Mouse (Mus musculus) liver, embryonic 13.5 days (tissue): ENCODE measurements around the gene Lrrc8d. TPM values are rescaled to one million over a fixed set of nuclear protein-coding genes. Genes with fewer than 3 reads are reported as not detected.

Source experiments
- ATAC-seq: fragments of 200-750 bp; cut with Nextera tagmentation; 2 replicates; pipeline ENCODE4 v1.8.0; 2017; ENCODE audit warnings: low read depth, mild to moderate bottlenecking, moderate number of reproducible peaks, moderate library complexity
- DNase-seq: peaks from one replicate; pipeline ENCODE4 v3.0.0; 2022
- H3K27ac ChIP-seq: fragments of 300-500 bp; sonication (generic); 2 replicates; pipeline ENCODE4 v1.5.1; 2015; ENCODE audit warnings: moderate library complexity, mild to moderate bottlenecking, inconsistent platforms
- H3K27me3 ChIP-seq: fragments of 300-500 bp; sonication (generic); 2 replicates; pipeline ENCODE4 v1.6.1; 2015; ENCODE audit warnings: mild to moderate bottlenecking, inconsistent platforms
- H3K36me3 ChIP-seq: fragments of 300-500 bp; sonication (generic); 2 replicates; pipeline ENCODE4 v1.6.1; 2015; ENCODE audit warnings: mild to moderate bottlenecking, inconsistent platforms
- H3K4me1 ChIP-seq: fragments of 300-500 bp; sonication (generic); replicated peaks from 2 replicates; pipeline ENCODE4 v1.6.1; 2015; ENCODE audit warnings: inconsistent platforms
- H3K4me2 ChIP-seq: fragments of 300-500 bp; sonication (generic); 2 replicates; pipeline ENCODE4 v1.6.1; 2015; ENCODE audit warnings: inconsistent platforms, mild to moderate bottlenecking, moderate library complexity
- H3K4me3 ChIP-seq: fragments of 300-500 bp; sonication (generic); replicated peaks from 2 replicates; pipeline ENCODE4 v1.5.1; 2015; ENCODE audit warnings: mild to moderate bottlenecking, inconsistent platforms
- H3K9ac ChIP-seq: fragments of 300-500 bp; sonication (generic); 2 replicates; pipeline ENCODE4 v1.6.1; 2015; ENCODE audit warnings: mild to moderate bottlenecking, inconsistent platforms
- H3K9me3 ChIP-seq: fragments of 300-500 bp; sonication (generic); replicated peaks from 2 replicates; pipeline ENCODE4 v1.6.1; 2016; ENCODE audit warnings: inconsistent platforms
- whole genome bisulfite sequencing: fragments of 180-500 bp; shearing (Covaris S2); methylation state at CpG from one replicate; pipeline ENCODE4 v1.1.7; 2015; ENCODE audit not compliant: insufficient replicate concordance; 5-methylcytosine and 5-hydroxymethylcytosine counted together
- polyA plus RNA-seq: library from polyadenylated mRNA; unstranded; fragments of >200 nt; fragmentation: Nextera tagmentation; extraction: Ambion mirVana; gene quantifications from 2 replicates; pipeline ENCODE4 v1.2.1, GENCODE M21; 2015

Lrrc8d gene
- polyA plus RNA-seq, 1 experiment from 2014 or later, result 9.4 TPM

DNA sequence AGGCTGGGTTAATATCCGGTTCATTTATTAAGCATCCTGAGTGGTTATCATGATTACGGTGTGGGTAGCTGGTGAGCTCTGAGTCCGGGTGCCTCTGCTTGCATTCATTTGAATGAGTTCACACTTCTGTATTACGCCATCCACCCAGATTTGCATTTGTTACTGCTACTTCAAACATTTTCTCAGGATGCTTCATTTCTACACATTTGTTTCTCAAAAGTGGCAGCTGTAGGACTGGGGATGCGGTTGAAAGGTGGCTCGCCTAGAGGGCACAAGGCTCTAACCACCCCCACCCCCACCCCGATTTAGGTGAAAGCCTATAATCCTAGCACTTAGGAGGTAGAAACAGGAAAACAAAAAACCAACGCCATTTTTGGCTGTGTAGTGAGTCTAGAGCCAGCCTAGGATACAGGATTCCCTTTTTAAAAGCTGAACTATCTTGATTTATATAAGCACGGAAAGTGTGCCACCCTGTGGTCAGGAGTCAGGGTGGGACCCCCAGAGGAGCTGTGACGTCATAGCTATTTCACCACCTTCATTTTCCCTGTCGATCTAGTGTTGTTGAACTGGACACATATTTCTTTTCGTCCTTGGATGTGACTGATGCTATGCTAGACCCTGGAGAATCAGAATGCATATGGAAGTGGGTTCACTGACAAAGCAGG, 13.3 kb upstream of the Lrrc8d start:
- DNase-seq (no peak), ATAC-seq (no peak)
- Histone ChIP-seq H3K4me1 (peaks cover 25% of the 10 kb centered on the region), H3K4me2 (no peak overlapping the region), H3K36me3 (no peaks in the 10 kb centered on the region), H3K9me3 (no peaks in the 10 kb centered on the region), H3K4me3 (no peak overlapping the region), H3K27ac (no peak overlapping the region), H3K27me3 (no peaks in the 10 kb centered on the region), H3K9ac (no peak overlapping the region)
- WGBS, result 46% methylated on average over 12 of the region's 12 CpGs

- Histone ChIP-seq H3K4me2 (no peak overlapping the region), H3K9me3 (no peaks in the 10 kb centered on the region), H3K4me3 (no peak overlapping the region), H3K36me3 (no peaks in the 10 kb centered on the region), H3K9ac (no peak overlapping the region), H3K4me1 (peaks cover 18% of the 10 kb centered on the region), H3K27me3 (no peaks in the 10 kb centered on the region), H3K27ac (no peak overlapping the region)
- DNase-seq (no peak), ATAC-seq (0 out of 2 replicates have a peak, but pooled peaks have one; percentile 25)
- WGBS, result 63% methylated on average over 10 of the region's 10 CpGs
Observed at GRCm38 (mm10) chr5:105690502-105691454, 9.0 kb upstream of the Lrrc8d start.

GRCm38 (mm10) chr5:105691645-105692044, 8.1 kb upstream of the Lrrc8d start:
- WGBS, result 59% methylated on average over 7 of the region's 7 CpGs
- peak; percentile 28 for DNase-seq
- no peak for ATAC-seq
- Histone ChIP-seq H3K4me2 (no peak overlapping the region), H3K27ac (no peak overlapping the region), H3K4me3 (no peak overlapping the region), H3K4me1 (peaks cover 17% of the 10 kb centered on the region), H3K27me3 (no peaks in the 10 kb centered on the region), H3K9me3 (no peaks in the 10 kb centered on the region), H3K36me3 (no peaks in the 10 kb centered on the region), H3K9ac (no peak overlapping the region)

DNA sequence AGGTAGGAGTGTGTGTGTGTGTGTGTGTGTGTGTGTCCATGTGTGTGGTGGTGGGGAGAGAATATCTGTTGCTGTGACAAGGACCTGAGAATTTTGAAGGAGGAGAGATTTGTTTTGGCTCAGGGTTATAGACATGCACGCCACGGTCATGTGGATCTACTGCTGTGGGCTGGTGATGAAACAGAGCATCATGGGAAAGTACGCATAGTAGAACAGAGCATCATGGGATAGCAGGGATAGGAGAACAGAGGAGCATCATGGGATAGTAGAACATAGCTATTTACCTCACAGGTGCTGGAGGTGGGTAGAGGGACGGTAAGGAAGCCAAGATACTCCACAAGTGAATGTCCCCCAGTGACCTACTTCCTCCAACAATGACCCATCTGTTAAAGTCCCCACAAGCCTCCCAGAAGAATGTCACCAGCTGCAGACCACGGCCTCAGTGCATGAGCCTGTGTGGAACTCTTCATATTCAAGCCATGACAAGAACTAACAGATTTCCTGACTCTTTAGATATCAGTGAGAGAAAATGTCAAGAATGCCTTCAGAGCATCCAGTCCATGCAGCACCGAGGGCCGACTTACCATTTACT, 5.3 kb upstream of the Lrrc8d start:
- Histone ChIP-seq H3K27me3 (peaks cover 13% of the 10 kb centered on the region), H3K4me2 (no peak overlapping the region), H3K9ac (no peak overlapping the region), H3K36me3 (no peaks in the 10 kb centered on the region), H3K4me3 (no peak overlapping the region), H3K9me3 (no peaks in the 10 kb centered on the region), H3K4me1 (peaks cover 24% of the 10 kb centered on the region), H3K27ac (no peak overlapping the region)
- 62% methylated on average over 7 of the region's 7 CpGs for WGBS
- no peak for ATAC-seq
- DNase-seq, result no peak

DNA sequence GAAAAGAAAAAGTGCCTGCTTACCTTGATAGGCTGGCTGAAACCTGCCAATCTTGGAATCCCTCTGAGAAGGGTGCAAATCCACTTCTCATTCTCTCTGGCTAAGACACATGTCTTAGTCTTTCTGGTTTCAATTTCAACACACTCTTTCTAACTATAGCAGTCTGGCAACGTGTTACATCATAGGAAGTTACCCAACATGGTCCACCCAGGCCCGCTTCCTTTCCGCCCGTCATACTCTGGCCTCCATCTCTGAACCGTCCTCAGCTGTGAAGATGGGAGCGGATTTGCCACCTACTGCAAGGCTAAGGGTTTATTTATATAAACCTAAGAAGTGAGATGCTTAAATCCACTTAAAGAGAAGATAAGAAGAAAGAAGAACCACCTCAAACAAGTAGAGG, 3.7 kb upstream of the Lrrc8d start:
- no peak for ATAC-seq
- H3K9me3 ChIP-seq, result no peaks in the 10 kb centered on the region
- no peak overlapping the region for H3K27ac ChIP-seq
- H3K4me1 ChIP-seq, result peaks cover 33% of the 10 kb centered on the region
- H3K36me3 ChIP-seq, result no peaks in the 10 kb centered on the region
- DNase-seq, result no peak
- WGBS, result 42% methylated on average over 6 of the region's 6 CpGs
- no peak overlapping the region for H3K4me2 ChIP-seq
- peaks cover 29% of the 10 kb centered on the region for H3K27me3 ChIP-seq
- no peak overlapping the region for H3K9ac ChIP-seq
- H3K4me3 ChIP-seq, result no peak overlapping the region

- no peaks in the 10 kb centered on the region for H3K9me3 ChIP-seq
- H3K27me3 ChIP-seq, result peaks cover 33% of the 10 kb centered on the region
- H3K4me1 ChIP-seq, result peaks cover 45% of the 10 kb centered on the region
- H3K9ac ChIP-seq, result no peak overlapping the region
- no peak overlapping the region for H3K4me3 ChIP-seq
- H3K36me3 ChIP-seq, result no peaks in the 10 kb centered on the region
- whole genome bisulfite sequencing, result 68% methylated on average over 3 of the region's 3 CpGs
- no peak for ATAC-seq
- no peak for DNase-seq
- no peak overlapping the region for H3K27ac ChIP-seq
- no peak overlapping the region for H3K4me2 ChIP-seq
Observed at GRCm38 (mm10) chr5:105697886-105698285, 1.9 kb upstream of the Lrrc8d start.

- no peaks in the 10 kb centered on the region for H3K36me3 ChIP-seq
- no peak overlapping the region for H3K9ac ChIP-seq
- DNase-seq (no peak), ATAC-seq (no peak)
- WGBS, result 36% methylated on average over 7 of the region's 7 CpGs
- H3K27me3 ChIP-seq, result peaks cover 33% of the 10 kb centered on the region
- H3K4me1 ChIP-seq, result peaks cover 52% of the 10 kb centered on the region
- no peaks in the 10 kb centered on the region for H3K9me3 ChIP-seq
- H3K4me3 ChIP-seq, result peak overlapping the region; percentile 86; the same call in 1 of the 2 replicates
- H3K4me2 ChIP-seq, result peak overlapping the region; percentile 95
- H3K27ac ChIP-seq, result peak overlapping the region; percentile 23; the same call in 1 of the 2 replicates
Observed at GRCm38 (mm10) chr5:105698694-105699093, 1.1 kb upstream of the Lrrc8d start.

GRCm38 (mm10) chr5:105700070-105700851, 492 bp downstream of the Lrrc8d start:
- peak overlapping the region; percentile 87 for H3K9ac ChIP-seq
- peak overlapping the region; percentile 95 for H3K4me2 ChIP-seq
- peak; percentile 73 for ATAC-seq
- no peaks in the 10 kb centered on the region for H3K36me3 ChIP-seq
- H3K9me3 ChIP-seq, result no peaks in the 10 kb centered on the region
- under 1% methylated on average over 96 of the region's 101 CpGs for WGBS
- peak overlapping the region; percentile 83 for H3K27ac ChIP-seq
- H3K27me3 ChIP-seq, result peaks cover 33% of the 10 kb centered on the region
- H3K4me3 ChIP-seq, result peak overlapping the region; percentile 86
- H3K4me1 ChIP-seq, result peaks cover 65% of the 10 kb centered on the region
- peak; percentile 59 for DNase-seq

DNA sequence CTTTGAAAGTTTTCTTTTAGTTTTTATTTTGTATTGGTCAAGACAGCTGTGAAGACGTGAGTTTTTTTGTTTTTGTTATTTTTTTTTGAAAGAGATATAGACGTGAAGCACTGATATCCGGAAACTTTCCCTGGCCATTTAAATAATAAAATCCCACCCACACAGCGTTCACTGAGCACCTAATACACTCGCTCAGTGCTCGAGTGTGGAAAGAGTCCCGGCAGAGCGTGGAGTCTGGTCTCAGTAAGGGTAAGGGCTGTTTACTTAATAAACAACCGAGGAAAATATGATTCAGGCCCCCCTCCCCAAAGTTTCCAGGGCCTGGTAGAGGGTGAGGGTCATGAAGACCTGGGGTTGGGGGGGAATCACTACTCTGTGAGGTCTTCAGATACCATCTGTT, 1.6 kb downstream of the Lrrc8d start:
- no peaks in the 10 kb centered on the region for H3K9me3 ChIP-seq
- peak overlapping the region; percentile 95 for H3K4me2 ChIP-seq
- H3K4me1 ChIP-seq, result peaks cover 69% of the 10 kb centered on the region
- H3K4me3 ChIP-seq, result peak overlapping the region; percentile 86
- H3K36me3 ChIP-seq, result no peaks in the 10 kb centered on the region
- DNase-seq (no peak), ATAC-seq (no peak)
- WGBS, result 43% methylated on average over 9 of the region's 9 CpGs
- peak overlapping the region; percentile 34; the same call in 1 of the 2 replicates for H3K27ac ChIP-seq
- peaks cover 33% of the 10 kb centered on the region for H3K27me3 ChIP-seq
- peak overlapping the region; percentile 87; the same call in 1 of the 2 replicates for H3K9ac ChIP-seq

DNA sequence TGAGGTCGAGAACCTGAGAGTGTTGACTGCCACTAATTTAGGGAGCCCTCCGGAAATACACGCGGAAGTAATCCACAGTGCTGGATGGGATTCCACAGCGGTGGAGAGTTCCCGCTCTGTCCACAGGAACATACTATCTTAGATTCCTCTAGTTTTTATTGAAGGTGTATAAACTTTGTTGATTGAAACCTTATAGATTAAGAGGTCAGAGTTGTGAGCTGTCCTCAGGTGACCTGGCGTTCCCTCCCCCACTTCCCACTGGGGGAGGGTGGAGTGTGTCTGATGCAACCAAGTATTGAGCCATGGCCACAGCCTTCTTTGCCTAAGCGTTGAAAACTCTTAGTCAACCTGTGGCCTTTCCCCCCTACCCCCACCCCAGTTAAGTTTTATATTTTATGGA, 2.1 kb downstream of the Lrrc8d start:
- Histone ChIP-seq H3K9ac (no peak overlapping the region), H3K4me1 (peaks cover 73% of the 10 kb centered on the region), H3K36me3 (no peaks in the 10 kb centered on the region), H3K27me3 (peaks cover 33% of the 10 kb centered on the region), H3K9me3 (no peaks in the 10 kb centered on the region), H3K4me3 (peak overlapping the region; percentile 86), H3K27ac (no peak overlapping the region; the same call in 1 of the 2 replicates), H3K4me2 (peak overlapping the region; percentile 95)
- DNase-seq, result no peak
- ATAC-seq, result no peak
- WGBS, result 54% methylated on average over 8 of the region's 8 CpGs
